Mouse (Mus musculus): ENCODE data around the gene Rsad2. TPM values are rescaled to one million over a fixed set of nuclear protein-coding genes. Genes with fewer than 3 reads are reported as not detected.

The Rsad2 gene
- polyA plus RNA-seq, 1 experiment from 2014 or later, result 3.6 TPM

DNA sequence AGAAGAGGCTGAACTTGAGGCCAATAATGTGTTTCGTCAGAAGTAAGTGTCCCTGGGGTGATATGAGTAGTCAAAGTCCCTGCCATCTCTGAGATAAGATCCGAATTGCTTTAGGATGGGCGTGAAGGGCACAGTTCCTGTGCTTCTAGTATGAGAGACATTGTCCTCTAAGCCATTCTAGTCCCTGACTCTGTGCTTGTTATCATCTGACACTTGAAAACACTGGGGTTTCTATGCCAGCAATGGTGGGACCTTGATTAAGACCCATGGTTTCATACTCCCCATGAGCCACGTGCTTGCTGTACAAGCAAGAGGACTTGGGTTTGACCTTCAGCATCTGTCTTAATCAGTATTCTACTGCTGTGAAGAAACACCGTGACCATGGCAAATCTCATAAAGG is 20.9 kb upstream of the Rsad2 start:
- DNase-seq (no peak), ATAC-seq (ENCODE audit: low FRiP score, low TSS enrichment) (no peak)
- no peak overlapping the region for H3K4me3 ChIP-seq (replicated peaks; ENCODE audit: low read depth, low read length)
- no peaks in the 10 kb centered on the region for H3K4me1 ChIP-seq (ENCODE audit: control insufficient read depth, insufficient read depth, low read length)
- 60% methylated on average over 5 of the region's 5 CpGs for WGBS
- H3K9ac ChIP-seq (replicated peaks; ENCODE audit: low read length), result no peak overlapping the region
- no peak overlapping the region for H3K4me2 ChIP-seq (ENCODE audit: low read length)
- no peak overlapping the region for H3K27ac ChIP-seq (replicated peaks; ENCODE audit: low read depth, low read length)
- no peaks in the 10 kb centered on the region for H3K9me3 ChIP-seq (ENCODE audit: control insufficient read depth, low read length)
- H3K36me3 ChIP-seq (ENCODE audit: control insufficient read depth, insufficient read depth, low read length), result no peaks in the 10 kb centered on the region
- H3K27me3 ChIP-seq (ENCODE audit: control insufficient read depth, insufficient read depth, low read length), result no peaks in the 10 kb centered on the region

DNA sequence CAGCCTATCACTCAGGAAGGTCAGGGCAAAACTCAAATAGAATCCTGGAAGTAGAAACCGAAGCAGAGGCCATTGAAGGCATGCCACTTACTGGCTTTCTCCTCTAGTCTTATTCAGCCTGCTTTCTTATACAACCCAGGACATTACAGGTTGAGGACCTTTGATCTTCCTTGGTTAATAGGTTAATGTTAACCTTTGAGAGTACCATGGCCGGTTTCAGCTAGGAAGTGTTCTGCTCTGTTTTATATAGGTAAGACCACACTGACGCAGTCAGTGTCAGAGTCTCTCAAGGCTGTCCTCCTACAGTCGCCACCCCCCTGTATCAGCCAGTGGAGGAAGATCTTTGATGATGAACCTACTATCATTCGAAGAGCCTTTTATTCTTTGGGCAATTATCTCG is 17.5 kb upstream of the Rsad2 start:
- no peaks in the 10 kb centered on the region for H3K36me3 ChIP-seq (ENCODE audit: control insufficient read depth, insufficient read depth, low read length)
- DNase-seq (no peak), ATAC-seq (ENCODE audit: low FRiP score, low TSS enrichment) (no peak)
- 91% methylated on average over 6 of the region's 6 CpGs for WGBS
- no peaks in the 10 kb centered on the region for H3K9me3 ChIP-seq (ENCODE audit: control insufficient read depth, low read length)
- H3K4me2 ChIP-seq (ENCODE audit: low read length), result no peak overlapping the region
- 0 out of 2 replicates have a peak, but pooled peaks cover 17% of the 10 kb centered on the region for H3K4me1 ChIP-seq (ENCODE audit: control insufficient read depth, insufficient read depth, low read length)
- H3K27me3 ChIP-seq (ENCODE audit: control insufficient read depth, insufficient read depth, low read length), result no peaks in the 10 kb centered on the region
- no peak overlapping the region for H3K4me3 ChIP-seq (replicated peaks; ENCODE audit: low read depth, low read length)
- no peak overlapping the region for H3K9ac ChIP-seq (replicated peaks; ENCODE audit: low read length)
- no peak overlapping the region for H3K27ac ChIP-seq (replicated peaks; ENCODE audit: low read depth, low read length)

- 0 out of 2 replicates have a peak, but pooled peaks cover 17% of the 10 kb centered on the region for H3K4me1 ChIP-seq (ENCODE audit: control insufficient read depth, insufficient read depth, low read length)
- ATAC-seq (ENCODE audit: low FRiP score, low TSS enrichment) (no peak), DNase-seq (no peak)
- no peaks in the 10 kb centered on the region for H3K9me3 ChIP-seq (ENCODE audit: control insufficient read depth, low read length)
- no peak overlapping the region for H3K4me3 ChIP-seq (replicated peaks; ENCODE audit: low read depth, low read length)
- no peak overlapping the region for H3K27ac ChIP-seq (replicated peaks; ENCODE audit: low read depth, low read length)
- H3K9ac ChIP-seq (replicated peaks; ENCODE audit: low read length), result no peak overlapping the region
- H3K36me3 ChIP-seq (ENCODE audit: control insufficient read depth, insufficient read depth, low read length), result no peaks in the 10 kb centered on the region
- H3K4me2 ChIP-seq (ENCODE audit: low read length), result no peak overlapping the region
- H3K27me3 ChIP-seq (ENCODE audit: control insufficient read depth, insufficient read depth, low read length), result no peaks in the 10 kb centered on the region
- 88% methylated on average over 3 of the region's 3 CpGs for WGBS
Measured at GRCm38 (mm10) chr12:26472770-26473481, 16.7 kb upstream of the Rsad2 start.

DNA sequence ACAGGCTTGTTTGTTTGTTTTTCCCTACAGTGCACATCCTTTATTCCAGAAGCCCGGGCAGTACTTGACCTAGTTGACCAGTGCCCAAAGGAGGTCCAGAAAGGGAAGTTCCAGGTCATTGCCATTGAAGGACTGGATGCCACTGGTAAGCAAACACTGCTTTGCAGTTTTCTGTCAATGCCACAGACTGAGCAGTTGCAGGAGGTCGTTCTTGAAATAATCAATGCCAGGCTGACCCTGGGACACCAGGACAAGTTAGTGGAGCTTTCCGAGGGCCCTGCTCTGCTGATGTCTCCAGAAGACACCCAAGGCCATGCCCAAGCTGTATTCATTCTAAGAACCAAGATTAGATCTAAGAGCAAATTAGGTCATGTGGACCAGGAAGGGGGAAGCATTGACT is 15.1 kb upstream of the Rsad2 start:
- Histone ChIP-seq H3K27me3 (ENCODE audit: control insufficient read depth, insufficient read depth, low read length) (no peaks in the 10 kb centered on the region), H3K4me3 (replicated peaks; ENCODE audit: low read depth, low read length) (no peak overlapping the region), H3K4me1 (ENCODE audit: control insufficient read depth, insufficient read depth, low read length) (0 out of 2 replicates have a peak, but pooled peaks cover 17% of the 10 kb centered on the region), H3K9ac (replicated peaks; ENCODE audit: low read length) (no peak overlapping the region), H3K4me2 (ENCODE audit: low read length) (no peak overlapping the region), H3K36me3 (ENCODE audit: control insufficient read depth, insufficient read depth, low read length) (no peaks in the 10 kb centered on the region), H3K9me3 (ENCODE audit: control insufficient read depth, low read length) (no peaks in the 10 kb centered on the region), H3K27ac (replicated peaks; ENCODE audit: low read depth, low read length) (no peak overlapping the region)
- ATAC-seq (ENCODE audit: low FRiP score, low TSS enrichment), result no peak
- no peak for DNase-seq
- 79% methylated on average over 3 of the region's 3 CpGs for WGBS

- ATAC-seq (ENCODE audit: low FRiP score, low TSS enrichment) (no peak; the same call in 1 of the 2 replicates), DNase-seq (peak; percentile 62)
- 0 out of 2 replicates have a peak, but pooled peaks cover 17% of the 10 kb centered on the region for H3K4me1 ChIP-seq (ENCODE audit: control insufficient read depth, insufficient read depth, low read length)
- no peaks in the 10 kb centered on the region for H3K9me3 ChIP-seq (ENCODE audit: control insufficient read depth, low read length)
- peak overlapping the region; percentile 87 for H3K9ac ChIP-seq (replicated peaks; ENCODE audit: low read length)
- H3K36me3 ChIP-seq (ENCODE audit: control insufficient read depth, insufficient read depth, low read length), result no peaks in the 10 kb centered on the region
- peak overlapping the region; percentile 93 for H3K27ac ChIP-seq (replicated peaks; ENCODE audit: low read depth, low read length)
- peak overlapping the region; percentile 60 for H3K4me3 ChIP-seq (replicated peaks; ENCODE audit: low read depth, low read length)
- no peaks in the 10 kb centered on the region for H3K27me3 ChIP-seq (ENCODE audit: control insufficient read depth, insufficient read depth, low read length)
- H3K4me2 ChIP-seq (ENCODE audit: low read length), result peak overlapping the region; percentile 98
- 23% methylated on average over 6 of the region's 6 CpGs for WGBS
Measured at GRCm38 (mm10) chr12:26470042-26470409, 13.8 kb upstream of the Rsad2 start.

GRCm38 (mm10) chr12:26469098-26470041 is 13.1 kb upstream of the Rsad2 start, which contains the start of gene Cmpk2:
Cmpk2 (plus strand) TSS chr12:26469204.
- H3K9me3 ChIP-seq (ENCODE audit: control insufficient read depth, low read length), result no peaks in the 10 kb centered on the region
- H3K9ac ChIP-seq (replicated peaks; ENCODE audit: low read length), result peak within 1 kb of the TSS; percentile 87
- peak within 1 kb of the TSS; percentile 93 for H3K27ac ChIP-seq (replicated peaks; ENCODE audit: low read depth, low read length)
- peak within 1 kb of the TSS; percentile 60 for H3K4me3 ChIP-seq (replicated peaks; ENCODE audit: low read depth, low read length)
- WGBS, result under 1% methylated on average over 69 of the region's 69 CpGs
- DNase-seq (peak; percentile 93), ATAC-seq (ENCODE audit: low FRiP score, low TSS enrichment) (peak; percentile 86)
- H3K27me3 ChIP-seq (ENCODE audit: control insufficient read depth, insufficient read depth, low read length), result no peaks in the 10 kb centered on the region
- peak within 1 kb of the TSS; percentile 98 for H3K4me2 ChIP-seq (ENCODE audit: low read length)
- 0 out of 2 replicates have a peak, but pooled peaks cover 17% of the 10 kb centered on the region for H3K4me1 ChIP-seq (ENCODE audit: control insufficient read depth, insufficient read depth, low read length)
- H3K36me3 ChIP-seq (ENCODE audit: control insufficient read depth, insufficient read depth, low read length), result no peaks in the 10 kb centered on the region

GRCm38 (mm10) chr12:26465600-26465999 is 9.3 kb upstream of the Rsad2 start:
- no peak overlapping the region for H3K9ac ChIP-seq (replicated peaks; ENCODE audit: low read length)
- no peaks in the 10 kb centered on the region for H3K36me3 ChIP-seq (ENCODE audit: control insufficient read depth, insufficient read depth, low read length)
- H3K9me3 ChIP-seq (ENCODE audit: control insufficient read depth, low read length), result no peaks in the 10 kb centered on the region
- no peak for ATAC-seq (ENCODE audit: low FRiP score, low TSS enrichment)
- H3K27me3 ChIP-seq (ENCODE audit: control insufficient read depth, insufficient read depth, low read length), result no peaks in the 10 kb centered on the region
- no peak overlapping the region for H3K4me2 ChIP-seq (ENCODE audit: low read length)
- no peak overlapping the region for H3K27ac ChIP-seq (replicated peaks; ENCODE audit: low read depth, low read length)
- 67% methylated on average over 5 of the region's 5 CpGs for WGBS
- 0 out of 2 replicates have a peak, but pooled peaks cover 11% of the 10 kb centered on the region for H3K4me1 ChIP-seq (ENCODE audit: control insufficient read depth, insufficient read depth, low read length)
- DNase-seq, result no peak
- H3K4me3 ChIP-seq (replicated peaks; ENCODE audit: low read depth, low read length), result no peak overlapping the region

GRCm38 (mm10) chr12:26460091-26460490 is 3.8 kb upstream of the Rsad2 start:
- 83% methylated on average over 2 of the region's 2 CpGs for WGBS
- Histone ChIP-seq H3K4me1 (ENCODE audit: control insufficient read depth, insufficient read depth, low read length) (0 out of 2 replicates have a peak, but pooled peaks cover 2% of the 10 kb centered on the region), H3K9ac (replicated peaks; ENCODE audit: low read length) (no peak overlapping the region), H3K4me2 (ENCODE audit: low read length) (no peak overlapping the region), H3K4me3 (replicated peaks; ENCODE audit: low read depth, low read length) (no peak overlapping the region), H3K36me3 (ENCODE audit: control insufficient read depth, insufficient read depth, low read length) (no peaks in the 10 kb centered on the region), H3K27me3 (ENCODE audit: control insufficient read depth, insufficient read depth, low read length) (no peaks in the 10 kb centered on the region), H3K9me3 (ENCODE audit: control insufficient read depth, low read length) (no peaks in the 10 kb centered on the region), H3K27ac (replicated peaks; ENCODE audit: low read depth, low read length) (no peak overlapping the region)
- DNase-seq, result no peak
- no peak for ATAC-seq (ENCODE audit: low FRiP score, low TSS enrichment)

Measured in midbrain, embryonic 14.5 days (tissue).